Mouse (Mus musculus): Measurements from ENCODE around the gene Pou2f3.

Pou2f3 gene

GRCm38 (mm10) chr9:43231805-43232204, 21.6 kb upstream of the Pou2f3 start:
- in situ Hi-C loops (cut with MboI, MseI), result no loop called here

- in situ Hi-C loops (cut with MboI, MseI), result no loop called here
Observed at GRCm38 (mm10) chr9:43230886-43231285, 20.7 kb upstream of the Pou2f3 start.

GRCm38 (mm10) chr9:43229962-43230361, 19.8 kb upstream of the Pou2f3 start:
- in situ Hi-C loops (cut with MboI, MseI), result no loop called here

- in situ Hi-C loops (cut with MboI, MseI), result no loop called here
Observed at GRCm38 (mm10) chr9:43229398-43229895, 19.3 kb upstream of the Pou2f3 start.

- in situ Hi-C loops (cut with MboI, MseI), result no loop called here
Observed at GRCm38 (mm10) chr9:43228745-43229144, 18.6 kb upstream of the Pou2f3 start.

GRCm38 (mm10) chr9:43227626-43228025, 17.5 kb upstream of the Pou2f3 start:
- in situ Hi-C loops (cut with MboI, MseI), result no loop called here

GRCm38 (mm10) chr9:43226573-43227160, 16.5 kb upstream of the Pou2f3 start:
- in situ Hi-C loops (cut with MboI, MseI), result no loop called here

GRCm38 (mm10) chr9:43225481-43225880, 15.3 kb upstream of the Pou2f3 start:
- in situ Hi-C loops (cut with MboI, MseI), result no loop called here

GRCm38 (mm10) chr9:43224771-43225355, 14.7 kb upstream of the Pou2f3 start:
- in situ Hi-C loops (cut with MboI, MseI), result loop anchor here (5.0 kb wide), 1 partner anchor 62 kb away; no protein-coding TSS in a partner anchor

GRCm38 (mm10) chr9:43222429-43222715, 12.2 kb upstream of the Pou2f3 start:
- in situ Hi-C loops (cut with MboI, MseI), result loop anchor here (5.0 kb wide), 1 partner anchor 65 kb away; no protein-coding TSS in a partner anchor

- in situ Hi-C loops (cut with MboI, MseI), result loop anchor here (5.0 kb wide), 1 partner anchor 65 kb away; no protein-coding TSS in a partner anchor
Observed at GRCm38 (mm10) chr9:43221643-43222428, 11.7 kb upstream of the Pou2f3 start.

- in situ Hi-C loops (cut with MboI, MseI), result loop anchor here (10.0 kb wide), 2 partner anchors 206 to 744 kb away; no protein-coding TSS in a partner anchor
Observed at GRCm38 (mm10) chr9:43210771-43211450, 742 bp upstream of the Pou2f3 start.

- in situ Hi-C loops (cut with MboI, MseI), result no loop called here
Observed at GRCm38 (mm10) chr9:43206022-43206390, 4.2 kb downstream of the Pou2f3 start.

GRCm38 (mm10) chr9:43205343-43206021, 4.7 kb downstream of the Pou2f3 start:
- in situ Hi-C loops (cut with MboI, MseI), result no loop called here

- in situ Hi-C loops (cut with MboI, MseI), result no loop called here
Observed at GRCm38 (mm10) chr9:43200212-43200611, 10.0 kb downstream of the Pou2f3 start.

GRCm38 (mm10) chr9:43194001-43194400, 16.2 kb downstream of the Pou2f3 start:
- in situ Hi-C loops (cut with MboI, MseI), result no loop called here

- in situ Hi-C loops (cut with MboI, MseI), result no loop called here
Observed at GRCm38 (mm10) chr9:43191561-43191960, 18.6 kb downstream of the Pou2f3 start.

GRCm38 (mm10) chr9:43189021-43189356, 21.2 kb downstream of the Pou2f3 start:
- in situ Hi-C loops (cut with MboI, MseI), result no loop called here

GRCm38 (mm10) chr9:43188309-43189020, 21.7 kb downstream of the Pou2f3 start:
- in situ Hi-C loops (cut with MboI, MseI), result no loop called here

- in situ Hi-C loops (cut with MboI, MseI), result no loop called here
Observed at GRCm38 (mm10) chr9:43179614-43180013, 30.6 kb downstream of the Pou2f3 start.

GRCm38 (mm10) chr9:43178172-43178571, 32.0 kb downstream of the Pou2f3 start:
- in situ Hi-C loops (cut with MboI, MseI), result no loop called here

Data from regulatory T cell (primary cell).